Mouse (Mus musculus) yolk sac, embryonic 10.5 days (tissue): ENCODE data around the gene Rcc1.
A peak's percentile ranks its signal among the peaks of the same experiment; 100 is the strongest.

Experiments
- DNase-seq: peaks from one replicate; pipeline ENCODE4 v3.0.0-alpha.2; 2017; ENCODE audit warnings: low spot score

Gene Rcc1

GRCm38 (mm10) chr4:132353481-132353885 lies at the start of gene Rcc1:
Gene Rcc1 (minus strand): TSS chr4:132353605.
- peak; percentile 96 for DNase-seq

- DNase-seq = peak; percentile 26
Observed at GRCm38 (mm10) chr4:132401016-132401415, 47.6 kb upstream of the Rcc1 start.

GRCm38 (mm10) chr4:132398863-132399262 lies 45.5 kb upstream of the Rcc1 start:
- no peak for DNase-seq

- DNase-seq = peak; percentile 68
Observed at GRCm38 (mm10) chr4:132398045-132398774, 44.8 kb upstream of the Rcc1 start.

GRCm38 (mm10) chr4:132397120-132397519 lies 43.7 kb upstream of the Rcc1 start:
- DNase-seq = no peak

- no peak for DNase-seq
Observed at GRCm38 (mm10) chr4:132396251-132396650, 42.8 kb upstream of the Rcc1 start.

- DNase-seq = no peak
Observed at GRCm38 (mm10) chr4:132391063-132391740, 37.8 kb upstream of the Rcc1 start.

GRCm38 (mm10) chr4:132389302-132389701 lies 35.9 kb upstream of the Rcc1 start:
- DNase-seq = no peak

- DNase-seq = no peak
Observed at GRCm38 (mm10) chr4:132387617-132388016, 34.2 kb upstream of the Rcc1 start.

GRCm38 (mm10) chr4:132386846-132387245 lies 33.4 kb upstream of the Rcc1 start:
- no peak for DNase-seq

GRCm38 (mm10) chr4:132385771-132386410 lies 32.5 kb upstream of the Rcc1 start:
- DNase-seq = no peak

- DNase-seq = no peak
Observed at GRCm38 (mm10) chr4:132383455-132383854, 30.1 kb upstream of the Rcc1 start.

GRCm38 (mm10) chr4:132382296-132382695 lies 28.9 kb upstream of the Rcc1 start:
- no peak for DNase-seq

- no peak for DNase-seq
Observed at GRCm38 (mm10) chr4:132380965-132381616, 27.7 kb upstream of the Rcc1 start.

- no peak for DNase-seq
Observed at GRCm38 (mm10) chr4:132373820-132374219, 20.4 kb upstream of the Rcc1 start.

GRCm38 (mm10) chr4:132369953-132370750 lies 16.7 kb upstream of the Rcc1 start:
- no peak for DNase-seq

GRCm38 (mm10) chr4:132367480-132368201 lies 14.2 kb upstream of the Rcc1 start:
- DNase-seq = no peak

- DNase-seq = no peak
Observed at GRCm38 (mm10) chr4:132365450-132366060, 12.2 kb upstream of the Rcc1 start.

GRCm38 (mm10) chr4:132363487-132363886 lies 10.1 kb upstream of the Rcc1 start:
- DNase-seq = no peak

GRCm38 (mm10) chr4:132359510-132359909 lies 6.1 kb upstream of the Rcc1 start:
- no peak for DNase-seq

- DNase-seq = peak; percentile 58
Observed at GRCm38 (mm10) chr4:132356170-132356569, 2.8 kb upstream of the Rcc1 start.
